Mouse (Mus musculus) lung, adult 2 months (tissue): ENCODE results near the gene Col24a1.

Experiments used
- CTCF ChIP-seq: fragments of 200-500 bp; IDR thresholded peaks from 2 replicates; pipeline ENCODE4 v1.5.1; 2011; ENCODE audit warnings: mild to moderate bottlenecking, low read length, control low read depth; ENCODE audit not compliant: insufficient read depth
- POLR2A ChIP-seq: fragments of 200-500 bp; IDR thresholded peaks from 2 replicates; pipeline ENCODE4 v1.6.1; 2011; ENCODE audit warnings: low read depth, mild to moderate bottlenecking, control low read depth, low read length, borderline replicate concordance; ENCODE audit errors: extremely low read depth

GRCm38 (mm10) chr3:145365227-145365626, 73.0 kb downstream of the Col24a1 start:
- TF ChIP-seq POLR2A = no peak
- no peak for TF ChIP-seq CTCF
